Mouse (Mus musculus) myocyte (in vitro differentiated cells): ENCODE data around the gene Ky. TPM values are rescaled to one million over a fixed set of nuclear protein-coding genes. Genes with fewer than 3 reads are reported as not detected.

ENCODE experiments used
- H3K27me3 ChIP-seq: one replicate; pipeline ENCODE4 v1.6.1; 2011; ENCODE audit not compliant: control insufficient read depth, insufficient read depth, insufficient read length
- H3K36me3 ChIP-seq: one replicate; pipeline ENCODE4 v1.6.1; 2011; ENCODE audit not compliant: control insufficient read depth, insufficient read depth
- H3K4me2 ChIP-seq: one replicate; pipeline ENCODE4 v1.6.1; 2011; ENCODE audit warnings: low read depth, control low read depth
- H3K4me3 ChIP-seq: one replicate; pipeline ENCODE4 v1.5.1; 2011; ENCODE audit warnings: mild to moderate bottlenecking, control low read depth, moderate library complexity
- H3K79me2 ChIP-seq: one replicate; pipeline ENCODE4 v1.6.1; 2011; ENCODE audit not compliant: control insufficient read depth, insufficient read depth
- H3ac ChIP-seq: one replicate; pipeline ENCODE4 v1.6.1; 2011; ENCODE audit not compliant: control insufficient read depth, insufficient read length
- CEBPB ChIP-seq: IDR thresholded peaks from 2 replicates; pipeline ENCODE4 v1.6.1; 2011; ENCODE audit warnings: mild to moderate bottlenecking, moderate library complexity; ENCODE audit not compliant: poor library complexity, insufficient read depth, severe bottlenecking
- E2F4 ChIP-seq: IDR thresholded peaks from one replicate; pipeline ENCODE4 v1.6.1; 2011; ENCODE audit warnings: mild to moderate bottlenecking, control low read depth, moderate library complexity; ENCODE audit not compliant: insufficient read depth
- MAX ChIP-seq: IDR thresholded peaks from one replicate; pipeline ENCODE4 v1.6.1; 2011; ENCODE audit warnings: low read depth, mild to moderate bottlenecking, control low read depth
- MYOD1 ChIP-seq, 3 experiments: IDR thresholded peaks; one replicate each; pipeline ENCODE4 v1.6.1; 2011; ENCODE audit warnings: control low read depth in 2 of 3, low read depth in 2 of 3, mild to moderate bottlenecking in 2 of 3, moderate library complexity in 1 of 3; ENCODE audit not compliant: insufficient read length in 2 of 3, control insufficient read depth in 1 of 3
- MYOG ChIP-seq, 3 experiments: IDR thresholded peaks; one replicate each; pipeline ENCODE4 v1.6.1; 2011; ENCODE audit warnings: control low read depth in 2 of 3, low read depth in 2 of 3, mild to moderate bottlenecking in 2 of 3; ENCODE audit not compliant: insufficient read length in 2 of 3, control insufficient read depth in 1 of 3, insufficient read depth in 1 of 3
- POLR2A ChIP-seq: IDR thresholded peaks from one replicate; pipeline ENCODE4 v1.6.1; 2011; ENCODE audit warnings: low read depth, mild to moderate bottlenecking, control low read depth, moderate library complexity; ENCODE audit not compliant: insufficient read length
- POLR2AphosphoS2 ChIP-seq: IDR thresholded peaks from one replicate; pipeline ENCODE4 v1.6.1; 2011; ENCODE audit warnings: low read depth, control low read depth; ENCODE audit not compliant: insufficient read length
- REST ChIP-seq: IDR thresholded peaks from one replicate; pipeline ENCODE4 v1.6.1; 2011; ENCODE audit warnings: mild to moderate bottlenecking, control low read depth, moderate library complexity; ENCODE audit not compliant: insufficient read depth, insufficient read length
- SRF ChIP-seq: IDR thresholded peaks from one replicate; pipeline ENCODE4 v1.6.1; 2011; ENCODE audit warnings: low read depth; ENCODE audit not compliant: control insufficient read depth, insufficient read length
- TCF12 ChIP-seq: IDR thresholded peaks from one replicate; pipeline ENCODE4 v1.6.1; 2011; ENCODE audit warnings: mild to moderate bottlenecking, control low read depth; ENCODE audit not compliant: poor library complexity, insufficient read depth, severe bottlenecking
- TCF3 ChIP-seq: IDR thresholded peaks from one replicate; pipeline ENCODE4 v1.6.1; 2011; ENCODE audit warnings: low read depth, control low read depth; ENCODE audit not compliant: insufficient read length
- USF1 ChIP-seq: IDR thresholded peaks from one replicate; pipeline ENCODE4 v1.6.1; 2011; ENCODE audit warnings: low read depth, mild to moderate bottlenecking, control low read depth, moderate library complexity
- polyA plus RNA-seq: library from polyadenylated mRNA; unstranded; fragments of >200 nt; fragmentation: generic; extraction: Trizol; gene quantifications from one replicate; pipeline ENCODE4 v1.2.1, GENCODE M21; 2012; ENCODE audit warnings: missing spikeins

Ky gene
- polyA plus RNA-seq, 1 experiment, result 0.40 TPM

DNA sequence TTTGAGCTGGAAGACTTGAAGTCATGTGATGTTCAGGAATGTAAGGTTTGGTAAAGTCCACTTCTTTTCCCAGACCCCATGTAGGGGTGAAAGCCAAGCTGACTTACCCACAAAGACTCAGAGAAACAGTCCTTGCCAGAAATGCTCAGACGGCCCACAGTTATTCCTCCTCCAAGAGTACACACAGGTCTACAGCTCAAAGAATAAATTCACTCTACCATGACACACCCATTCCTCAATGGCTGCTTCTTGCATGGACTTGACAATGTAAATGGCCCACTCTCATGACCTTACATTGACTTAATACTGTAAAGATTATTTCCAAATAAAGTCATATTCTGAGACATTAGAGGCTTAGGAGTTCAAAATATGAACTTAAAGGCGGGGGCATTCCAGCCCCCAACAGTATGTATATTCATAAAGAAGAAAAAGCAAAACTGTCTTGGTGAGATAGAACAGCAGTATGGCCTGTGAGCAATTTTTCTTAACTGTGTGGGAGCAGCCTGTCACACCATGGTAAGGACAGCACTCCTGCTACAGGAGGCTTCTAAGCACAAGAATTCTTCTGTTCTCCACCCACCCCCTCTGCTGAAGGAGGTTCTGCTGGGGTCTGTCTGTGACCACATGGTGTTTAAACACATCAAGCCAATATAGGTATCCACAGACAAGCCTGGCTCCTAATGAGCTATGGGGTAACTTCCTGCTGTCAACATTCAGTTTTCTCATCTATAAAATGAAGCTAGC, 35.3 kb upstream of the Ky start:
- Histone ChIP-seq H3K27me3 (peaks cover 10% of the 10 kb centered on the region), H3K36me3 (no peaks in the 10 kb centered on the region), H3ac (no peak overlapping the region), H3K79me2 (no peaks in the 10 kb centered on the region), H3K4me3 (no peak overlapping the region), H3K4me2 (no peak overlapping the region)
- no peak for TF ChIP-seq MAX
- no peak for TF ChIP-seq CEBPB
- TF ChIP-seq MYOG (IDR thresholded peaks at IDR 0.05; ENCODE audit: control insufficient read depth in 1 of 3, insufficient read depth in 1 of 3, insufficient read length in 2 of 3, low read depth in 2 of 3), result no peak
- no peak for TF ChIP-seq MYOD1 (IDR thresholded peaks at IDR 0.05; ENCODE audit: control insufficient read depth in 1 of 3, insufficient read length in 2 of 3, low read depth in 2 of 3)

- TF ChIP-seq POLR2AphosphoS2 (no peak), USF1 (no peak), REST (no peak), E2F4 (no peak), TCF12 (no peak), POLR2A (no peak), TCF3 (no peak), MYOD1 (IDR thresholded peaks at IDR 0.05; ENCODE audit: control insufficient read depth in 1 of 3, insufficient read length in 2 of 3, low read depth in 2 of 3) (no peak), MAX (no peak), SRF (no peak), MYOG (IDR thresholded peaks at IDR 0.05; ENCODE audit: control insufficient read depth in 1 of 3, insufficient read depth in 1 of 3, insufficient read length in 2 of 3, low read depth in 2 of 3) (no peak), CEBPB (no peak)
- Histone ChIP-seq H3K4me2 (peak overlapping the region; percentile 24), H3K36me3 (no peaks in the 10 kb centered on the region), H3K27me3 (no peaks in the 10 kb centered on the region), H3ac (no peak overlapping the region), H3K79me2 (no peaks in the 10 kb centered on the region), H3K4me3 (no peak overlapping the region)
Measured at GRCm38 (mm10) chr9:102477767-102478450, 27.6 kb upstream of the Ky start.

DNA sequence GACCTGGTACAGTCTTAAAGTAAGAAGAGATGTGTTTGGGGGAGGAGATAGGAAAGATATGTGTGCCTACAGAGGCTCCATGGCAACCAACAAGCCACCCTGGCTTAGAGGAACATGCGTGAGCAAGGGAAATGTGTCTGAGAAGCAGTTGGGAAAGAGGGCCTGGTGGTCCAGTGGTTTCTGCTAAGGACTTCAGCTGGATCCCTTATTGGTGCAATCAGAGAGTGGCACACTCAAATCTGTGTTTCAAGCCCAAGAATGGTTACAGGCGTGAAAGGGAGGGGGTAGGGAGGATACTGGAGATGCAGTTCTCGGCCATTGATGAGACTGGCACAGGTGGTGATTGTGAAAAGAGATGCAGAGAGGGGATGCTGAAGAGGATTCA, 27.1 kb upstream of the Ky start:
- no peak overlapping the region for H3ac ChIP-seq
- H3K4me3 ChIP-seq, result no peak overlapping the region
- no peaks in the 10 kb centered on the region for H3K79me2 ChIP-seq
- H3K27me3 ChIP-seq, result no peaks in the 10 kb centered on the region
- peak overlapping the region; percentile 24 for H3K4me2 ChIP-seq
- TF ChIP-seq MYOD1 (IDR thresholded peaks at IDR 0.05; ENCODE audit: control insufficient read depth in 1 of 3, insufficient read length in 2 of 3, low read depth in 2 of 3) (no peak), SRF (no peak), USF1 (no peak), POLR2AphosphoS2 (no peak), E2F4 (no peak), TCF3 (no peak), REST (no peak), POLR2A (no peak), TCF12 (no peak), MYOG (IDR thresholded peaks at IDR 0.05; ENCODE audit: control insufficient read depth in 1 of 3, insufficient read depth in 1 of 3, insufficient read length in 2 of 3, low read depth in 2 of 3) (no peak), CEBPB (no peak), MAX (no peak)
- no peaks in the 10 kb centered on the region for H3K36me3 ChIP-seq

GRCm38 (mm10) chr9:102479022-102479421, 26.5 kb upstream of the Ky start:
- Histone ChIP-seq H3K27me3 (no peaks in the 10 kb centered on the region), H3K79me2 (no peaks in the 10 kb centered on the region), H3K36me3 (no peaks in the 10 kb centered on the region), H3K4me2 (no peak overlapping the region), H3ac (no peak overlapping the region), H3K4me3 (no peak overlapping the region)
- TF ChIP-seq SRF (no peak), POLR2A (no peak), TCF12 (no peak), MYOD1 (IDR thresholded peaks at IDR 0.05; ENCODE audit: control insufficient read depth in 1 of 3, insufficient read length in 2 of 3, low read depth in 2 of 3) (no peak), CEBPB (peak; percentile 82; the same call in 1 of the 2 replicates), MYOG (IDR thresholded peaks at IDR 0.05; ENCODE audit: control insufficient read depth in 1 of 3, insufficient read depth in 1 of 3, insufficient read length in 2 of 3, low read depth in 2 of 3) (no peak), POLR2AphosphoS2 (no peak)
